Mouse (Mus musculus) hindbrain, embryonic 16.5 days (tissue): ENCODE data around the gene Ccl8. TPM values are rescaled to one million over a fixed set of nuclear protein-coding genes. Genes with fewer than 3 reads are reported as not detected.

Source experiments
- ATAC-seq: fragments of 200-750 bp; cut with Nextera tagmentation; 2 replicates; pipeline ENCODE4 v1.8.0; 2017; ENCODE audit warnings: moderate TSS enrichment, moderate library complexity
- H3K27ac ChIP-seq: fragments of 300-500 bp; sonication (generic); 2 replicates; pipeline ENCODE4 v1.5.1; 2014; ENCODE audit warnings: low read depth, mild to moderate bottlenecking, control low read depth, low read length, moderate library complexity
- H3K27me3 ChIP-seq: fragments of 300-500 bp; sonication (generic); replicated peaks from 2 replicates; pipeline ENCODE4 v1.6.1; 2014; ENCODE audit warnings: low read length; ENCODE audit not compliant: control insufficient read depth, insufficient read depth
- H3K36me3 ChIP-seq: fragments of 300-500 bp; sonication (generic); 2 replicates; pipeline ENCODE4 v1.6.1; 2014; ENCODE audit warnings: mild to moderate bottlenecking, low read length, moderate library complexity, mixed read lengths; ENCODE audit not compliant: control insufficient read depth, insufficient read depth
- H3K4me1 ChIP-seq: fragments of 300-500 bp; sonication (generic); 2 replicates; pipeline ENCODE4 v1.6.1; 2014; ENCODE audit warnings: low read depth, low read length; ENCODE audit not compliant: control insufficient read depth, insufficient read depth
- H3K4me2 ChIP-seq: fragments of 300-500 bp; sonication (generic); 2 replicates; pipeline ENCODE4 v1.6.1; 2014; ENCODE audit warnings: mild to moderate bottlenecking, low read length, control low read depth, moderate library complexity
- H3K4me3 ChIP-seq: fragments of 300-500 bp; sonication (generic); 2 replicates; pipeline ENCODE4 v1.5.1; 2014; ENCODE audit warnings: mild to moderate bottlenecking, low read length, control low read depth, moderate library complexity
- H3K9ac ChIP-seq: fragments of 300-500 bp; sonication (generic); 2 replicates; pipeline ENCODE4 v1.6.1; 2014; ENCODE audit warnings: low read depth, mild to moderate bottlenecking, control low read depth, low read length, moderate library complexity
- H3K9me3 ChIP-seq: fragments of 300-500 bp; sonication (generic); 2 replicates; pipeline ENCODE4 v1.6.1; 2014; ENCODE audit warnings: mild to moderate bottlenecking, low read length, moderate library complexity; ENCODE audit not compliant: control insufficient read depth
- WGBS: fragments of 180-500 bp; shearing (Covaris S2); extraction: QIAGEN DNeasy Blood & Tissue Kit; methylation state at CpG from one replicate; pipeline ENCODE4 v1.1.7; 2014; 5-methylcytosine and 5-hydroxymethylcytosine counted together
- polyA plus RNA-seq: library from polyadenylated mRNA; unstranded; fragments of >200 nt; fragmentation: Nextera tagmentation; extraction: Ambion mirVana; gene quantifications from 2 replicates; pipeline ENCODE4 v1.2.1, GENCODE M21; 2015

The Ccl8 gene
- polyA plus RNA-seq, 1 experiment from 2014 or later: not detected

DNA sequence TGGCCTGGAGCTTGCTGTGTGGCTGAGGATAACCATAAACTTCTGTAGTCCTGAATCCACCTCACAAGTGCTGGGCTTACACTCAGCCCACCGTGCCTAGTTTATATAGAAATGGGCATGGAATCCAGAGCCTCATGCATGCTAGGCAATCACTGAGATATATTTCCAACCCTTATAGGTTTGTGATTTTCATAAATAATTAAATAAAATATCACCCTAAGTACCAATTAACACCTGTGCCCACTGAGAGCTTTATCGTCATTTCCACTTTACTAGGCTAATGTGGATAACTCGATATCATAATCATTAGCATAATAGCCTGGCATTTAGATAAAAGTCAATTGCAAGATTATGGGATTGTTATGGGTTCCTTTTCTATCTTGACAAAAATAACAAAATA lies 30.6 kb upstream of the Ccl8 start:
- Histone ChIP-seq H3K9me3 (no peaks in the 10 kb centered on the region), H3K27me3 (no peaks in the 10 kb centered on the region), H3K36me3 (no peaks in the 10 kb centered on the region), H3K4me2 (no peak overlapping the region), H3K27ac (no peak overlapping the region), H3K4me3 (no peak overlapping the region), H3K9ac (no peak overlapping the region), H3K4me1 (no peaks in the 10 kb centered on the region)
- 79% methylated on average over 3 of the region's 3 CpGs for WGBS
- ATAC-seq: no peak

DNA sequence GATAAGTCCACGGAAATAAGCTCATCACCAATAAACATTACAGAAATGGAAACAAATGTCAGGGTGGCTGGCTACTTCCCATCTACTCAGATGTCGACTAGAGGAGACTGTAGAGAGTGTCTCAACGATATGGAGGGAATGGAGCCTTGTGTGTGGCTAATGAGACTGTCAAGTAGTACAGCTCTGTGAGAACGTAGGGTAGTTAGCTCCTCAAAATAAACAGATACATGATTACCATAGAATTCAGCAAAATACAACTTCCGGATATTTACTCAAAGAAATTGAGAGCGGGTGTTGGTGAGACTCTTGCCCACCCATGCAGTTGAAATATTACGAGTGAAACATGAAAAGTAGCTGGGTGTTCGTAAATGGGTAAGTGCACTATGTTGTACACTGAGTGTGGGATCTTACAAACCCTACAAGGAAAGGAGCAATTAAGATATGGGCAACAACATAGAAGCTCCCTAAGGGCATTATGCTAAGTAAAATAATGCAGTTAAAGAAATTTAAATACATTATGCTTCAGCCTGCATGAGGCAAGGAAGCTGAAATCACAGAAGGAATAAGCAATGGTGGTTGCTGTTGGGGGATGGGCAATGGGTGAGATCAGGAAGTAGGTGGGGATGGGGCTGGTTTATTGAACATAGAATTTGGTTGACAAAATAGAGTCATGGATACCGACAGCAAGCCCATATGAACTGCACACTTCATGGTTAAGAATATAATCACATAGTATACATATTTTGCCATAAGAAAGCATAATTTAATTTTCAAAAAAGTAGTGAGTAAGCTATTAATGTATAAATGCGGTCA lies 15.3 kb upstream of the Ccl8 start:
- WGBS: 87% methylated on average over 10 of the region's 10 CpGs

DNA sequence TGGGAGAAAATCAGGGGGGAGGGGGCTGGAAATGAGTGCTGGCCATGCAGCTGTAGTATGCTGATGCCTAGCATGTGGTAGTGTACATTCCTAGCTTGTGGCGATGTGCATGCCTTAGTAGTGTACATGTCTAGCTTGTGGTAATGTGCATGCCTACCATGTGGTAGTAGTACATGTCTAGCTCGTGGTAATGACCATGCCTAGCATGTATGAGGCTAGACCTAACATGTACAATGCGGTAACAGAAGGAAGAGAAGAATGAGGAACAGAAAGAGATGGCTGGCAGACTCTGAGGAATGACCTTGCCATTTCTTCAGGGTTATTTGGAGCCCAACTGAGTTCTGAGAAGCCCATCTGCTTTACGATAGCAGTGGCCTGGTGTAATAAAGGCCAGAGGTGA lies 13.9 kb upstream of the Ccl8 start:
- Histone ChIP-seq H3K9ac (no peak overlapping the region), H3K4me3 (no peak overlapping the region), H3K9me3 (no peaks in the 10 kb centered on the region), H3K27ac (no peak overlapping the region), H3K36me3 (no peaks in the 10 kb centered on the region), H3K4me2 (no peak overlapping the region), H3K27me3 (no peaks in the 10 kb centered on the region), H3K4me1 (no peaks in the 10 kb centered on the region)
- WGBS: 83% methylated on average over 4 of the region's 4 CpGs
- no peak for ATAC-seq

More for the DNA sequence above, 15.3 kb upstream of the Ccl8 start:
- H3K27me3 ChIP-seq: no peaks in the 10 kb centered on the region
- no peak overlapping the region for H3K27ac ChIP-seq
- no peak overlapping the region for H3K9ac ChIP-seq
- H3K36me3 ChIP-seq: no peaks in the 10 kb centered on the region
- no peaks in the 10 kb centered on the region for H3K4me1 ChIP-seq
- H3K4me3 ChIP-seq: no peak overlapping the region
- no peak for ATAC-seq
- no peak overlapping the region for H3K4me2 ChIP-seq
- H3K9me3 ChIP-seq: no peaks in the 10 kb centered on the region

DNA sequence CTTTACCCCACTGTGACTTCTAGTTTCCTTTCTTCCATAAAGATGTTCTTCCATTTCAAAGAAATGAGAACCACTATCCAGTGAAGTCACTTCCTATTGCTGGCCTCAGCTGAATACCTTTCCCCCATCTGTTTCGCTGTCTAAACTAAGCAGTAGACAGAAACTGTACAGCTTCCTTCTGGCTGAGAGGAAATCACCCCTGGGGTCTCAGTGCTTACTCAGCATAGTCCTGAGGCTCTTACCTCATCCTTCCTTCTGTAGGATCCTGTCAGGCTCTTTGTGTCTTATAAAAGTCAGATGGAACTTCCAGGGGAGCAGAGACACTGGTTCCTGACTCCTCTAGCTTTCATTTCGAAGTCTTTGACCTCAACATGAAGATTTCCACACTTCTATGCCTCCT lies 13.5 kb upstream of the Ccl8 start, which contains the start of gene Ccl12:
Ccl12 (plus strand) TSS at position 317 of the 400 bp plus-strand sequence.
- no peaks in the 10 kb centered on the region for H3K27me3 ChIP-seq
- ATAC-seq: no peak

DNA sequence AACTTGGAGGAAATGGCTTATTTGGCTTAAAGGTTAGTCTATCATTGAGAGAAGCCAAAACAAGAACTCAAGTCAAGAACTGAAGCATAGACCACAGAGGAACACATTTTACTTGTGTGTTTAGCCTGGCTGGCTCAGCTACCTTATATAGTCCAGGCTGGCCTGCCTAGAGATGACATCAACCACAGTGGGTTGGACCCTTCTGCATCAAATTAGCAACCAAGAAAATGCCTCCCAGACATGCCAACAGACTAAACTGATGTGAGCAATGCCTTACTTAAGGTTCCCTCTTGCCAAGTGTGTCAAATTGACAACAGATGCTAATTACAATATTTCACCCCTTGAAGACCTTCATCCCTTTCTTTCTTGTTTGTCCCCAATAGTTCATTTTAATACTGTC lies 5.4 kb upstream of the Ccl8 start:
- no peak overlapping the region for H3K9ac ChIP-seq
- ATAC-seq: no peak
- H3K4me1 ChIP-seq: no peaks in the 10 kb centered on the region
- no peaks in the 10 kb centered on the region for H3K36me3 ChIP-seq
- H3K4me2 ChIP-seq: no peak overlapping the region
- no peak overlapping the region for H3K27ac ChIP-seq
- H3K4me3 ChIP-seq: no peak overlapping the region
- no peaks in the 10 kb centered on the region for H3K9me3 ChIP-seq
- no peaks in the 10 kb centered on the region for H3K27me3 ChIP-seq

More for the DNA sequence above, 13.5 kb upstream of the Ccl8 start, which contains the start of gene Ccl12:
- H3K9me3 ChIP-seq: no peaks in the 10 kb centered on the region
- no peak within 1 kb of the TSS for H3K9ac ChIP-seq
- no peak within 1 kb of the TSS for H3K4me3 ChIP-seq
- H3K36me3 ChIP-seq: no peaks in the 10 kb centered on the region
- H3K4me2 ChIP-seq: no peak within 1 kb of the TSS
- no peak within 1 kb of the TSS for H3K27ac ChIP-seq
- no peaks in the 10 kb centered on the region for H3K4me1 ChIP-seq
- 72% methylated on average over 2 of the region's 2 CpGs for WGBS

DNA sequence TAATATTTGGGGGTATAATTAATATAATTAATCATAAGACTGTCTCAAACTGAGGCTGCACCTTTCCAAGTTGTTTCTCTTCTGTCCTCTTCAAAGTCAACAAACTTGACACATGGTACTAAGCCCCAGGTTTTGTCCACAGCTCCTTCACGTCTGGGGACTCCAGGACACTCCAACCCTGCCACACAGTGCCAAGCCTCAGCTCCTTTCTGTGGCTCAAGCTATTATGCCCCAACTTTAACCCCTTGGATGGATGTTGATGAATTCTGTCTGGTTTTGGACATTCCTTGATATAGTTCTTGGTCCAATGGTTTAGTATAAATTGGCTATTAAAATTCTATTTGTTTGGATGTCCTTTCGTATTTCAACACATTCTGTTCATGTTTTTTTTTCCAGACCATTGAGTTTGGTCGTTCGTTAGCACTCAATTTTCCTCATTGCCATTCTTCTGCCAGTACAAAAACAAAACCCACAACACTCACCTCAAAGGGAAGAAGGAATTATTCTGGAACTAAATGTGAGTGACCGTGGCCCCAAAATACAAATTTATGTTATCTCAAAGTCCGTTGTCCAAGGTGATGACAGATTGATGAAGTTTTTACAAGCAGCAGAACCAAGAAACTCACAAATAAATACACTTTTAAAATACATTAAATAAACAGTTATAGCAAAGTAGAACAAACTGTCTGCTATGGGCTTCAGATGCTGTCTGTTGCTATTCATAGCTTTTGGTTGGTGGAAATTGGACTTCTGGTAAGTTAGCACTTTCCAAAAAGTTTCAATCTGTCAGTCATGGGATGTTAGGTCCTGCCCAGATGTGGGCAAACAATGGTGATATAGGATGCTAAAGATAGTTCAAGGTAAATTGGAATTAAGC lies 4.4 kb upstream of the Ccl8 start:
- 65% methylated on average over 6 of the region's 6 CpGs for WGBS

DNA sequence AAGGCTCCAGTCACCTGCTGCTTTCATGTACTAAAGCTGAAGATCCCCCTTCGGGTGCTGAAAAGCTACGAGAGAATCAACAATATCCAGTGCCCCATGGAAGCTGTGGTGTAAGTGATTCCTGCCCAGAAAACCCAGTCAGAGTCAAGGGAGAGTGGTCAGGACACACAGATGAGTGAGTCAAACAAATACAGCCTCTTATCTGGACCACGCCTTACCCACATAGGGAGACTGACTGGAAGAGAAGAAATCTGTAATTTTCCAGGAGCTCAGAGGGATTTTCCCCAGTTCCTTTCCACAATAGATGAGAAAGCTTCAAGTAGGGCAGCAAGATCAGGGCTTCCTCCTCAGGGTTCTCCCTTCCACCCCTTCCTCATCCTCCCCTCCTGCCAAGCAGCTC lies 1.1 kb downstream of the Ccl8 start:
- no peak overlapping the region for H3K4me3 ChIP-seq
- H3K27ac ChIP-seq: no peak overlapping the region
- WGBS: 92% methylated on average over 3 of the region's 3 CpGs
- H3K9me3 ChIP-seq: no peaks in the 10 kb centered on the region
- ATAC-seq: no peak
- no peak overlapping the region for H3K9ac ChIP-seq
- no peak overlapping the region for H3K4me2 ChIP-seq
- no peaks in the 10 kb centered on the region for H3K27me3 ChIP-seq
- H3K4me1 ChIP-seq: no peaks in the 10 kb centered on the region
- H3K36me3 ChIP-seq: no peaks in the 10 kb centered on the region

More for the DNA sequence above, 4.4 kb upstream of the Ccl8 start:
- H3K4me3 ChIP-seq: no peak overlapping the region
- no peaks in the 10 kb centered on the region for H3K9me3 ChIP-seq
- H3K4me2 ChIP-seq: no peak overlapping the region
- no peak overlapping the region for H3K9ac ChIP-seq
- no peaks in the 10 kb centered on the region for H3K27me3 ChIP-seq
- H3K36me3 ChIP-seq: no peaks in the 10 kb centered on the region
- no peak for ATAC-seq
- H3K4me1 ChIP-seq: no peaks in the 10 kb centered on the region
- no peak overlapping the region for H3K27ac ChIP-seq

DNA sequence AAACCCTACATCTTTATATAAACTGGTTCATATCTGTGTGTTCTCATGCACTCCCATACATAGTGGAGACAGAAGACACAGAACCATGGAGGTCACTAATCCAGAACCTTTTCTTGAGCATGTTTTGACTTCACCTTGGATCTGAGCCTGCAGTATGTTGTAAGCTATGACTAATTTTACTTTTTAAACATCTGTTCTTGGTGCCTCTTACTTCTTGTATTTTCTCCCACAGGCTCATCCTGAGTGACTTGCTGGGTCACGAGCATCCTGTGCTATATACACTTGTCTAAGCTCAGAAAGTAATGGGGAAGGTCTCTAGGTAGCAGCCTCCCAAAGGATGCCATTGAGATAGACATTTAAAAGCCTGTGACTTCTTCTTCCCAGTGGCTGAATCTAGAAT lies 18.0 kb downstream of the Ccl8 start:
- H3K9ac ChIP-seq: no peak overlapping the region
- WGBS: 77% methylated on average over 1 of the region's 1 CpGs
- ATAC-seq: no peak
- H3K4me2 ChIP-seq: no peak overlapping the region
- H3K9me3 ChIP-seq: peaks cover 3% of the 10 kb centered on the region; the same call in 1 of the 2 replicates
- no peak overlapping the region for H3K27ac ChIP-seq
- no peak overlapping the region for H3K4me3 ChIP-seq
- no peaks in the 10 kb centered on the region for H3K36me3 ChIP-seq
- no peaks in the 10 kb centered on the region for H3K4me1 ChIP-seq
- no peaks in the 10 kb centered on the region for H3K27me3 ChIP-seq

DNA sequence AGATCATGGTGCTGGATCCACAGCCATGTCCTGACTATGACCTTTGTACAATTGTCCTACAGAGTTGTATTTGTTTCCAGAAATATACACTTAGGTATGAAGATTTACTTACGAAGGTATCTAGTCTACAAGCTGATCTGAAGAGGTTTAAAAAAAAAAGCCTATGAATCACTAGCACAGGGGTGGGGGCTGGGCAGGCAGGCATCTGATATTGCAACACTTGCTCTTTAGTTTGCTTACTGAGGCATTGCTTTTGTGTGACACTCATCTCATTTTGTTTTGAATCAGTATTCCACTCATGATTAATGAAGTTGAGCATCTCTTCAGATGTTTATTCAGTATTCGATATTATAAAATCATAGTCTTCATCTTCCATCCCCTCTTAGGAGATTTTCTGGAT lies 21.2 kb downstream of the Ccl8 start:
- peaks cover 3% of the 10 kb centered on the region; the same call in 1 of the 2 replicates for H3K9me3 ChIP-seq
- 91% methylated on average over 2 of the region's 2 CpGs for WGBS
- no peak overlapping the region for H3K4me3 ChIP-seq
- ATAC-seq: no peak
- H3K27me3 ChIP-seq: no peaks in the 10 kb centered on the region
- H3K36me3 ChIP-seq: no peaks in the 10 kb centered on the region
- H3K27ac ChIP-seq: no peak overlapping the region
- H3K4me2 ChIP-seq: no peak overlapping the region
- H3K9ac ChIP-seq: no peak overlapping the region
- no peaks in the 10 kb centered on the region for H3K4me1 ChIP-seq
